Mouse (Mus musculus) mature B cell (primary cell): Measurements from ENCODE around the gene Dynlt1a.
"Not testable (repeated sequence)": the region's sequence is repeated elsewhere in the genome, so short reads cannot be mapped to it uniquely, and the experiment has no call there.

ENCODE experiments used
- in situ Hi-C: fragments of 300-500 bp; cut with MboI; formaldehyde crosslinking; loops from 2 replicates; pipeline ENCODE4 v1.14.3; 2019

Dynlt1a gene

GRCm38 (mm10) chr17:6317339-6317985, at the start of gene Dynlt1a:
Dynlt1a (minus strand) TSS chr17:6317500.
- in situ Hi-C loops, result not testable (repeated sequence)

- in situ Hi-C loops, result not testable (repeated sequence)
Measured at GRCm38 (mm10) chr17:6355256-6355655, 38.0 kb upstream of the Dynlt1a start.

- in situ Hi-C loops, result not testable (repeated sequence)
Measured at GRCm38 (mm10) chr17:6342606-6343294, 25.4 kb upstream of the Dynlt1a start.

DNA sequence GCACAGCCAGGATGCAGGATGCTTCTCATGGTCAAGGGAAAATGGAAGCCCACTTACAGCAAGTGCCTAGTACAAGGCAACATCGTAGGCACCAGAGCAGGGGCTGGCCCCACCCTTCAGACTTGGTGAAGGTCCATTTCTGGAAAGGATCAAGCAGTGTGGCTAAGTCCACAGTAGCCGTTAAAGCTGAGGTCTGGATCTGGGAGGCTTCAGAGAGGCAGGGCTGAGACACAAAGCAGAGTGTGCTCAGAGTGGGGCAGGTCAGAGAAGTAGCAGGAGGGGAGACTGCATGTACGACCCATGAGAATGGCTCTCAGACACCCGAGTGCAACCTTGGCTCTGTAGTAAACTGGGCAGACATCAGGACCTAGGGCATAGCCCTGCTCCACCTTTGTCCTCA, 11.7 kb upstream of the Dynlt1a start:
- in situ Hi-C loops, result not testable (repeated sequence)

GRCm38 (mm10) chr17:6327554-6327953, 10.3 kb upstream of the Dynlt1a start:
- in situ Hi-C loops, result not testable (repeated sequence)

DNA sequence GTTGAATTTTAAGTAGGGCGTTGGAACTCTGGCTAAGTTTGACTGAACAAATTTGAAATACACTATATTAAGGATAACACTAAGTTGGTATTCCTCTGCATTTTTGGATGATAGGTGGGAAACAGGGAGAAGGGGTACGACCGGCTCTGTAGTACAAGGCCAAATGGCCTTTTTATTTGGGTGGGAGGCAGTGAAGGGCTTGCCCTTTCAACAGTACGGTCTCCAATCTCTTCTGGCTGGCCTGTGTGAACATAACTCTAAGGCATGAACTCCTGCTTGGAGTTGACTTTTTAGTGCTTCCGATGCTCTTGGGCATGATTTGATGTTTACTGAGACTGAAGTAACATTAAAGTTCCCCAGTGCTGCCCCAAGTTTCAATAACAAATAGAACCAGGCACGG, 8.2 kb upstream of the Dynlt1a start:
- in situ Hi-C loops, result not testable (repeated sequence)

GRCm38 (mm10) chr17:6325021-6325420, 7.7 kb upstream of the Dynlt1a start:
- in situ Hi-C loops, result not testable (repeated sequence)

DNA sequence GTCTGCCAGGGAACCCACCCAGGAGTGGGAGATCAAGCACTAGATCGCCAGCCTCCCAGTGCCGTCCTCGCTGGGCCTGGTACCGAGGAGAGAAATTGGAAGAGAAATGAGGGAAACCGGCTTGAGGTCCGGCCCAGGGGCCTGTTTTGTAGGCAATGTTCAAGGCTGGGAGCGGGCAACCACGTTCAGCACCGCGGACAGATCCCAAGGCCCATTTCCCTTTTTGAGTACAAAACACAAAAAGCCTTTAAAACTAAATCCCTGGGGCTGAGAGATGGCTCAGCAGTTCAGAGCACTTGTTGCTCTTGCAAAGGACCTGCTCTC, 4.4 kb upstream of the Dynlt1a start:
- in situ Hi-C loops, result not testable (repeated sequence)

DNA sequence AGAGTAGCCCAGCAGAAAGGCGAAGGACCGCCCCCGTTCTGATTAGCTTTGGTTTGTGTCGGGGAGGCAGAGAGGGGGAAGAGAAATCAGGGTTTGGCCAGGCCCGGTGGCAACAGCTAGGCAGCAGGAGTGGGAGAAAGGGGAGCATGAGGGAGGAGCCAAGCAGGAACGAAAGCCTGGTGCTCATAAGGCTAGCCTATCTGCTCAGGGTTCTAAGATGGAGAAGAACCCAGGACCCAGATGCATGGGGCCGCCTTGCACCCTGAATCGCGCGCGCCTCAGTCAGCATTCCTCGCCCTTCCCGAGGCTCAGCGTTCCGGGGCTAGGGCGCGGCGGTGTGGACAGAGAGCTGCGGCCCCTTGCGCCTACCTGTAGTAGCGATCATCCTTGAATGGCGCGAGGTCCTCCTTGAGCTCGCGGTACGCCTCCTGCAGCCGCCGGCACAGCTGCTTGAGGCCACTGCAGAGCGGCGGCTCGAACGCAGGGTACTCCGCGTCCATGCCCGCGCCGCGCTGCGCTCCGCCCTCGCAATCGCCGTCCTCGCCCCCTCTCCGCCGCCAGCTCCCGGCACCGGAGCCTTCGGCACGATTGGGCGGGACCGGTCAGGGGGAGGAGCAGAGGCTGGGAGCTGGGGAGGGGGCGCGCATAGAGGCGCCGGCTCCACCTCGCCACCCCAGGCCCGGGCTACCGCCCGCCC, 3.9 kb upstream of the Dynlt1a start:
- in situ Hi-C loops, result not testable (repeated sequence)

DNA sequence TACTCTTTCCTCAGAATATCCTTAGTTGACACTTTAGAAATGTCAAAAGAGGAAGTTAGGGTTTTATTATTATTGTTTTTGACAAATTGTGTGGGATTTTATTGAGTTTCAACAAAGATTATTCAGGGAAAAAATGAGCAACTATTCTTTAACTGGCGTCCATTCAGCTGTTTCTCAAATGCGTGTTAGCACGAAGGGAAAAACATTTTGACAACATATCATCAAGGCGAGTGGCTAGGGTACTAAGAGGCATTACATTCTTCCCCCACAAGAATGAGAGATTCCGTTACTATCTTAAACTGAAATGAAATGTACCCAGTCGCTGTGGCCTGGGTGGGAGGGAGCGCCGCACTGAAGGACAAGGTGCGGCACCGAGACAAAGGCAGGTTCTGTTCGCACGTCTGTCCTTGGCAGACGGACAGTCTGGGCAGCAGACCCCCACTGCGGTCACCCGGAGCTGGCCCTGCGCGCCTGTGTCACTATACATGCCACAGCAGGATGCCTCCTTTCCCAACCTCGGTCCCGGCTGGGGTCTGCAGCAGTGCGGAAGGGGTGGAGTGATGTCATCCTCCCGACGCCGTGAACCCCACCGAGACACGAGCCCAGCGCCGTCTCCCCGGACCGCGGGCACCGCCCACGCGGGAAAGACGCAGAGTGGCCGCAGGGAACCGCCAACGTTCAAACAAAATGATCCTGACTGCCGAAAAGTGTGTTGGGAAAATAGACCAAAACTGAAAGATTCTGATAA, 747 bp downstream of the Dynlt1a start:
- in situ Hi-C loops, result not testable (repeated sequence)

- in situ Hi-C loops, result not testable (repeated sequence)
Measured at GRCm38 (mm10) chr17:6315706-6316105, 1.6 kb downstream of the Dynlt1a start.

GRCm38 (mm10) chr17:6314493-6314892, 2.8 kb downstream of the Dynlt1a start:
- in situ Hi-C loops, result not testable (repeated sequence)

DNA sequence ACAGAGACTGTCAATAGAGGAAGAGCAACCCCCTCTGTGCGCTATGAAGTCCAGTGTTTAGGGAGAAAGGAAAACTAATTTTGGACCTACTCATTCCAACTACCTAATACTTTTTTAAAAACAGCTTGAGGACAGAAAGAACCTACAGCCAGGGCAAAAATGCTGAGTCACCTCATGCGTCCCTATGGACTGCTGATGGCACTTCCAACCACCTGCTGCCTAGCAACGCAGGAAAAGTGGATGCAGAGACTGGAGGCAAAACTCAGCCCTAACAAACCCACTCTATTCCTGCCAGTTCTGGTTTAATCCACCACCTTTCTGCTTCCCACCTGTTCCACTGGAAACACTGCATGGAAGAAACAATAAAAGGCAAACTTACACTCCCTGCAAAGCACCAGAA, 4.5 kb downstream of the Dynlt1a start:
- in situ Hi-C loops, result not testable (repeated sequence)

DNA sequence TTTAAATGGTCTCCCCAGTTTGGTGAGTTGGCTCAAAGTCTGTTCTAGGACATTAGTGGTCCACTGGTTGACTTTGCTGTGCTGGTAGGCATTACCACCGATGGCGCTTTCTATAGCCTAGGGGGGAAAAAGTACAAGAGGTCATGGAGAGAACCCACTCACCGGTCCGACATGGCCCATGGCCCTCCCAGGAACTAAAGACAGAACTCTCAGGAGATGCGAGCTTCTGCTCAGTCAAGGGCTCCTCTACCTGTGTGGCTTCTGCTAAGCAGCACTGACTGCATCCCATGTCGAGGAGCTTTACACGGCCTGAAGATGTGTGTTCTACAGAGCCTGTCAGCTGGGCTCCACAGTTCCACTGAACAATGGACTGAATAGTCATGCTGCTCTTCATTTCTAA, 5.6 kb downstream of the Dynlt1a start:
- in situ Hi-C loops, result not testable (repeated sequence)

GRCm38 (mm10) chr17:6306503-6306902, 10.8 kb downstream of the Dynlt1a start:
- in situ Hi-C loops, result not testable (repeated sequence)

DNA sequence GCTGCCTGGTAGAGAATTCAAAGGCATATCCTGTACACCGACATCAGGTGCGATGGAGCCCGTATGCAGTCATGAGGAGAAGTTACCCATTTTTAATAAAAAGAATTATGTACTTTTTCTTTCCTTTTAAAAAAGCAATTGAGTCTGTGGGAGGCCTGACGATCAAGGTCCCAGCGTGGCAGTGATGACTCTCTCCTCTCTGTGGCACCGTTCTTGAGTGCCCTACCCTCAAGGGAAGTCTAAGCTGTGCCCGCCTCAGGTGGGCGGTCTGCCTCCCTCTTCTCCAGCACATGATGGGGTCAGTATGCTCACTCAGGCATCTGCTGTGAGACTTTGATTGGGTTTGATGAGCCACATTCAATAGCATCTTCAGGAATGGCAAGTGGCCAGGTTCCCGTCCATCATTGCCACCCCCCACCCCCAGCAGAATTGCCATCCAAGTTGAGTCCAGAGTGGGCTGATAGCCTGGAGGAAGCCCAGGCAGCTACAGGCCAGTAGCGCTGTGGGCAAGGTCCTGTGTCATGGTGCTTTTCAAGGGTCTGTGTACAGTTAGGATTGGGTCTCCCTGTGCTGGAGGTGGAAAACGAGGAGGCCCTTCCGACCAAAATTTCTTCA, 11.5 kb downstream of the Dynlt1a start:
- in situ Hi-C loops, result not testable (repeated sequence)

DNA sequence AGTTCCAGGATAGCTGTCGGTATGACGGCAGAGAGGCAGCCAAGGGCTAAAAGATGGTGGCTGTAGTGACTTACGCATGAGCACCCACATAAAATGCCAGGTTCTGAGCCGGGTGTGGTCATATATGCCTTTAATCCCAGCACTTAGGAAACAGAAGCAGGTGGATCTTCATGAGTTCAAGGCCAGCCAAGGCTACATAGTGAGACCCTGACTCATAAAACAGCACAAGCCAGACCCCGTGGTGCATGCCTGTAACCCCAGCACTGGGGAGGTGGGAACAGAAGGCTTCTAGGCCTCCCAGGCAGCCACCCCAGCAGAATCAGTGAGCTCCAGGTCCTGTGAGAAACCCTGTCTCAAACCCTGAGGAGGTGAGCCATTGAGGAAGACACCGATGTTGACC, 12.4 kb downstream of the Dynlt1a start:
- in situ Hi-C loops, result not testable (repeated sequence)

DNA sequence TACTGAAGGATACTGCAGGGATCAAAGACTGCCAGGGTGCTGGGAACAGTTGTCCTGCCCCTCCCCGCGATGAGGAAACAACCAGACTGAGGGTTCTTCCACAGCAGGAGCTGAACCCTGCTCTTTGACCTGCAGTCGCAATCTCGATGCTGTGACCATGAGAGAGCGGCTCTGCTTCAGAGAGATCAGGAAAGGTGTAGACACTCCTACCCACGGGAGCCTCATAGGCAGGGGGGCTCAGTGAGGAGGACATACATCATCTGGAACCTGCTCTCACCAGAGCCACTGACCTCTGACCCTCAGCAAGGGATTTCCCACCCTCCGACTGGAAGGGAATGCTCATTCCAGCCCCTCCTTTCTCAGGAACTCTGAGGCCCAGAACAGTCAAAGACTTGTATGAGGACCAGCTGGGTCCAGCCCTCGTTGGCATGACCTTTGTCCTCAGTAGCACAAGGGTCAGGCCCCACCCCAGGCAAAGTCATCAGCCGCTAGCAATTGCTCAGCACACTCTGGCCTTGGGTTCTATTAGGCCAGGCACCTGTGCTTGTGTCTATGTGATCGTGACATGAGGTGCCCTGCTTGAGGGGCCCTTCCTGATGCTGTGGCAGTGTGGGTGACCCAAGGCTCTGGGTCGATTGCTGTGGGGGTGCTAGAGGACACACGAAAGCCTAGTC, 17.0 kb downstream of the Dynlt1a start:
- in situ Hi-C loops, result not testable (repeated sequence)

- in situ Hi-C loops, result not testable (repeated sequence)
Measured at GRCm38 (mm10) chr17:6297060-6297795, 20.1 kb downstream of the Dynlt1a start.

- in situ Hi-C loops, result not testable (repeated sequence)
Measured at GRCm38 (mm10) chr17:6293882-6294281, 23.4 kb downstream of the Dynlt1a start.

- in situ Hi-C loops, result not testable (repeated sequence)
Measured at GRCm38 (mm10) chr17:6289045-6289444, 28.3 kb downstream of the Dynlt1a start.
